Mouse (Mus musculus): ENCODE measurements around the gene Fam193a. TPM values are rescaled to one million over a fixed set of nuclear protein-coding genes. Genes with fewer than 3 reads are reported as not detected.

The Fam193a gene
- polyA plus RNA-seq, 1 experiment = 39.7 TPM

- Histone ChIP-seq H3K27ac (ENCODE audit: insufficient read depth, low read length) (peak overlapping the region; percentile 90), H3K4me1 (ENCODE audit: control insufficient read depth, insufficient read depth, low read length) (no peaks in the 10 kb centered on the region; the same call in 1 of the 2 replicates), H3K4me3 (ENCODE audit: insufficient read depth, low read length) (peak overlapping the region; percentile 92)
- no peak for TF ChIP-seq CTCF (IDR thresholded peaks at IDR 0.05; ENCODE audit: borderline replicate concordance, insufficient read depth, low read length)
- peak; percentile 27 for TF ChIP-seq POLR2A (IDR thresholded peaks at IDR 0.05; ENCODE audit: low read depth, low read length)
These were observed 32.8 kb upstream of the Fam193a start for GRCm38 (mm10) chr5:34336775-34337450.

- Histone ChIP-seq H3K4me3 (ENCODE audit: insufficient read depth, low read length) (no peak overlapping the region), H3K4me1 (ENCODE audit: control insufficient read depth, insufficient read depth, low read length) (no peaks in the 10 kb centered on the region; the same call in 1 of the 2 replicates), H3K27ac (ENCODE audit: insufficient read depth, low read length) (no peak overlapping the region)
- TF ChIP-seq POLR2A (IDR thresholded peaks at IDR 0.05; ENCODE audit: low read depth, low read length) (no peak), CTCF (IDR thresholded peaks at IDR 0.05; ENCODE audit: borderline replicate concordance, insufficient read depth, low read length) (no peak)
These were observed 29.5 kb upstream of the Fam193a start for GRCm38 (mm10) chr5:34340246-34340645.

GRCm38 (mm10) chr5:34352084-34352631 is 17.6 kb upstream of the Fam193a start:
- TF ChIP-seq CTCF (IDR thresholded peaks at IDR 0.05; ENCODE audit: borderline replicate concordance, insufficient read depth, low read length) (no peak), POLR2A (IDR thresholded peaks at IDR 0.05; ENCODE audit: low read depth, low read length) (no peak)
- no peaks in the 10 kb centered on the region for H3K4me1 ChIP-seq (ENCODE audit: control insufficient read depth, insufficient read depth, low read length)
- H3K4me3 ChIP-seq (ENCODE audit: insufficient read depth, low read length) = no peak overlapping the region
- H3K27ac ChIP-seq (ENCODE audit: insufficient read depth, low read length) = no peak overlapping the region

GRCm38 (mm10) chr5:34360261-34360660 is 9.5 kb upstream of the Fam193a start:
- Histone ChIP-seq H3K4me1 (ENCODE audit: control insufficient read depth, insufficient read depth, low read length) (peaks cover 10% of the 10 kb centered on the region), H3K27ac (ENCODE audit: insufficient read depth, low read length) (peak overlapping the region; percentile 68), H3K4me3 (ENCODE audit: insufficient read depth, low read length) (no peak overlapping the region)
- no peak for TF ChIP-seq POLR2A (IDR thresholded peaks at IDR 0.05; ENCODE audit: low read depth, low read length)
- no peak for TF ChIP-seq CTCF (IDR thresholded peaks at IDR 0.05; ENCODE audit: borderline replicate concordance, insufficient read depth, low read length)

- TF ChIP-seq POLR2A (IDR thresholded peaks at IDR 0.05; ENCODE audit: low read depth, low read length) = no peak
- TF ChIP-seq CTCF (IDR thresholded peaks at IDR 0.05; ENCODE audit: borderline replicate concordance, insufficient read depth, low read length) = no peak
- Histone ChIP-seq H3K4me3 (ENCODE audit: insufficient read depth, low read length) (no peak overlapping the region), H3K27ac (ENCODE audit: insufficient read depth, low read length) (no peak overlapping the region), H3K4me1 (ENCODE audit: control insufficient read depth, insufficient read depth, low read length) (peaks cover 10% of the 10 kb centered on the region)
These were observed 6.6 kb upstream of the Fam193a start for GRCm38 (mm10) chr5:34363115-34363514.

GRCm38 (mm10) chr5:34368551-34369290 is 1.0 kb upstream of the Fam193a start:
- Histone ChIP-seq H3K4me3 (ENCODE audit: insufficient read depth, low read length) (peak overlapping the region; percentile 59), H3K4me1 (ENCODE audit: control insufficient read depth, insufficient read depth, low read length) (0 out of 2 replicates have a peak, but pooled peaks cover 2% of the 10 kb centered on the region), H3K27ac (ENCODE audit: insufficient read depth, low read length) (peak overlapping the region; percentile 5; the same call in 1 of the 2 replicates)
- TF ChIP-seq CTCF (IDR thresholded peaks at IDR 0.05; ENCODE audit: borderline replicate concordance, insufficient read depth, low read length) (no peak), POLR2A (IDR thresholded peaks at IDR 0.05; ENCODE audit: low read depth, low read length) (no peak)

- no peak overlapping the region for H3K27ac ChIP-seq (ENCODE audit: insufficient read depth, low read length)
- H3K4me1 ChIP-seq (ENCODE audit: control insufficient read depth, insufficient read depth, low read length) = 0 out of 2 replicates have a peak, but pooled peaks cover 2% of the 10 kb centered on the region
- peak overlapping the region; percentile 99 for H3K4me3 ChIP-seq (ENCODE audit: insufficient read depth, low read length)
- TF ChIP-seq CTCF (IDR thresholded peaks at IDR 0.05; ENCODE audit: borderline replicate concordance, insufficient read depth, low read length) = no peak
- no peak for TF ChIP-seq POLR2A (IDR thresholded peaks at IDR 0.05; ENCODE audit: low read depth, low read length)
These were observed 490 bp downstream of the Fam193a start for GRCm38 (mm10) chr5:34370022-34370823.

- Histone ChIP-seq H3K4me3 (ENCODE audit: insufficient read depth, low read length) (peak overlapping the region; percentile 99), H3K27ac (ENCODE audit: insufficient read depth, low read length) (no peak overlapping the region), H3K4me1 (ENCODE audit: control insufficient read depth, insufficient read depth, low read length) (0 out of 2 replicates have a peak, but pooled peaks cover 2% of the 10 kb centered on the region)
- TF ChIP-seq POLR2A (IDR thresholded peaks at IDR 0.05; ENCODE audit: low read depth, low read length) = no peak
- no peak for TF ChIP-seq CTCF (IDR thresholded peaks at IDR 0.05; ENCODE audit: borderline replicate concordance, insufficient read depth, low read length)
These were observed 1.1 kb downstream of the Fam193a start for GRCm38 (mm10) chr5:34370840-34371239.

- H3K4me3 ChIP-seq (ENCODE audit: insufficient read depth, low read length) = 0 out of 2 replicates have a peak overlapping the region, but pooled peaks have one; percentile 8
- no peak for TF ChIP-seq CTCF (IDR thresholded peaks at IDR 0.05; ENCODE audit: borderline replicate concordance, insufficient read depth, low read length)
- TF ChIP-seq POLR2A (IDR thresholded peaks at IDR 0.05; ENCODE audit: low read depth, low read length) = no peak
These were observed 2.4 kb downstream of the Fam193a start for GRCm38 (mm10) chr5:34372141-34372540.

More at GRCm38 (mm10) chr5:34372141-34372540, 2.4 kb downstream of the Fam193a start:
- Histone ChIP-seq H3K27ac (ENCODE audit: insufficient read depth, low read length) (no peak overlapping the region), H3K4me1 (ENCODE audit: control insufficient read depth, insufficient read depth, low read length) (0 out of 2 replicates have a peak, but pooled peaks cover 2% of the 10 kb centered on the region)

All from embryonic fibroblast, embryonic 13.5 days (primary cell).